Mouse (Mus musculus) T-helper 2 cell (primary cell): Measurements from ENCODE around the gene Bbx.

Experiments
- in situ Hi-C: fragments of 300-600 bp; cut with MboI, MseI; formaldehyde crosslinking; loops from one replicate; pipeline ENCODE4 v1.15.1; 2025; ENCODE audit warnings: high pct_unique_total_duplicates

Gene Bbx

DNA sequence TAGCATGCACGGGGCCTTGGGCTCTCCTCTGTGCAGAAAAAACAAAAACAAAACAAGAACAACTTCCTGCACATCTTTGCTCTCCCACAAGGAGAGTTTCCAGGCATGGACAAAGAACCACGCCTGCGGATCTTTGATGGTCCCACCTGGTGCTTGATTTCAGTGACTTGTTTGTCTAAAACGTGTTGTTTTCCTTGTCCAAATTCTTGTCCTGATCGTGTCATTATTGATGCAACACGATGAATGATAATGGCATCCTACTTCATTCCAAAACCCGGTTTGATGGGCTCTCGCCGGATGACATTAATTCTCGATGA is 264.2 kb downstream of the Bbx start:
- in situ Hi-C loops: no loop called here

DNA sequence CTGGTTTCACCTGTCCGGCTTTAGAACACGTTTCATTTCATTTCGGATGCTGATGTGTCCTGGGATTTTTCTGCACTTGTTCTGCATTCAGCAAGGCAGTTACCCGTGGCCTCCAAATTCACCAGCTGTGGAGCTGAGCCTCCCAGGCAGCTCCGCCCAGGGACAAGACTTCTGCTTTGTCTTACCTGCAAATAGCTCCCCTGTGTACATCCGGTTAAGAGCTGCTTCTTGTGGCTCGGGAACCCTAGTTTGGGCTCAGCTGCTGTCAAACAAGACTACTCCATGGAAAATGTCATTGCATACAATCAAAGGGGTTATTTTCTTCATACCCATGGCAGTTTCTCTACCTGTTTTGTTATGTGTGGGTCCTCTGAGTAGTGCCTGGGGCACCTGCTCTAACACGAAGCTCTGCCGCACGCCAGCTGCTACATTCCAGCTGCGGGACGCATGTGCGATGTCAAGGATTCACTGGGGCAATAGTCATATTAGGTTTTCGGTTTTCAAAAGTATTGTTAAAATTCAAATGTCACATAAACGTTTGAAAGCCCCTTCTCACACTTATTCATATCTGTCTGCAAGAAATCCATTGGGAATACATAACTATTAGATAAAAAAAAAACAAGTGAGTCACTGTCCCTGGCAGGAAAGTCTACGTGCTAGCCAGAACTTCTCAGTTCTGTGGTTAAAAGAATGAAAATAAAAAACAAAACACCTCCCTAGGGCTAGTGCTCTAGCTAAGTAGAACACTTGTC is 264.8 kb downstream of the Bbx start:
- in situ Hi-C loops: no loop called here

DNA sequence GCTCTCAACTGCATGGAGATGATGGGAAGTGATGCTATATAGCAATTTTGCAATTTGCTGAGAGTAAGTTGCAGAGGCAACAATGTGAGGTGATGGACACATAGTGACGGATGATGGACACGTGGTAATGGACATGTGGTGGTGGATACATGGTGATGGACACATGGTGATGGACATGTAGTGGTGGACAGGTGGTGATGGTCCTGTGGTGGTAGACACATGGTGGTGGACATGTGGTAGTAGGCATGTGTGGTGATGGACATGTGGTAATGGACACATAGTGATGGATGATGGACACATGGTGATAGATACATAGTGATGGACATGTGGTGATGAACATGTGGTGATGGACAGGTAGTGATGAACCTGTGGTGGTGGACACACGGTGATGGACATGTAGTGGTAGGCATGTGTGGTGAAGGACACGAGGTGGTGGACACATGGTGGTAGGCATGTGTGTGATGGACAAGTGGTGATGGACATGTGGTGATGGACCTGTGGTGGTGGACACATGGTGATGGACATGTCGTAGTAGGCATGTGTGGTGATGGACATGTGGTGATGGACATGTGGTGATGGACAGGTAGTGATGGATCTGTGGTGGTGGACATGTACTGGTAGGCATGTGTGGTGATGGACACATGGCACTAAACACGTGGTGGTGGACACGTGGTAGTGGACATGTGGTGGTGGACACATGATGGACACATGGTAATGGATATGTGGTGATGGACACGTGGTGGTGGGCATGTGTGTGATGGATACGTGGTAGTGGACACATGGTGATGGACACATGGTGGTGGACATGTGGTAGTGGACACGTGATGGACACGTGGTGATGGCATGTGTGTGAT is 271.5 kb downstream of the Bbx start:
- in situ Hi-C loops: no loop called here

DNA sequence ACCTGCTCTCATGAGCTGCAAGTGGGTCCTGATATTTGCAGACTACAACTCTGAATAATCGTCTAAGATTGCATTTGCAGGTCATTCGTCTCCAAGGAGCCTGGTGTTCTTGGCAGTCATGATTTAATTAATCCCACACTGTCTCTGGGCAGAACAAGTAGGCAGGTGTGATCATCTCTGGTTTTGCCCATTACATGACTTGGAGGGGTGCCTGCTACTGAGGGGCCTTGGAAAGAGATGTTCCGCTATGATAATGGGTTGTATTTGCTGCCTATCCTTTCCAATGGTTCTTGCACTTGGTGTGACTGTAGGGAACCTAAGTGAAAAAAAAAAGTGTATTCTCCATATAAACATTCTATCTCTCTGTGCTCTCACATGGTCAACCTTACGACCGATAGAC is 273.6 kb downstream of the Bbx start:
- in situ Hi-C loops: no loop called here

DNA sequence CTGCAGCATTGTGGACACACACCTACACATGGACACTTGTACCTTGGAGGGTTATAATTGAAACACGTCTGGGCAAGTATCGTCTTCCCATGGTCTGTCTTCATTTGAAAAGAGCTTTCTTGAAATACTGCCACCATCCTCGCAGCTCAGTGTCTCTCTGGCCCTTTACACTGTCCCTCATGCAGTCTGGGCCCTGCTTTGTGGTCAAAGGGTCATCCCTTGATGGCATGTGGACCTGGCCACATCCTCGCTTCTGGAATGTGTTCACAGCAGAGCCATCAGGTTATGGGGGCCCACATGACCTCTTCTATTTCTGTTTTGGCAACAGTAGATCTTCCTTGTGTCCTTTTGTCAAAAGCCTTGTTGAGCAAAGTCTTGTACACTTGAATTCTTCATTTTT is 282.6 kb downstream of the Bbx start:
- in situ Hi-C loops: loop anchor here (5.0 kb wide), 1 partner anchor 482 kb away; no protein-coding TSS in a partner anchor

DNA sequence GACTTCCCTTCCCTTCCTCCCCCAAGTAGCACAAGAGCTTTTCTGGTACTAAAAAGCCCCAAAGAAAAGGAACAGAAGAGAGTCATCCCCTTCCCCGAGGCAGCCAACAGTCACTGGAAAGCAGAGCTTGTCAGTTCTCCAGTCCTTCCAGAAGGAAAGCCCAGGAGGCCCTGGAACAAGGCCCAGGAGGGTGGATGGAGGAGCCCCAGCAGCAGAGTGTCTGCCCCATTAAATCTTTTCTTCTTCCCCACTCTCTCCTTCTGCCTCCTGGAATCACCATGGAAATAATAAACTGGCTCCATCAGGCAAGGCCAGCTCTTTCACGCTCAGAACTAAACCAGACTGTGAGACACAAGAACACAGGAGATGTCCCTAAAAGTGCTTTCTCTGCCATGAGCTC is 284.3 kb downstream of the Bbx start:
- in situ Hi-C loops: loop anchor here (5.0 kb wide), 1 partner anchor 481 kb away; no protein-coding TSS in a partner anchor
